Mouse (Mus musculus) lung, postnatal 4 days (tissue): ENCODE results near the gene Wfdc3.
A peak's percentile ranks its signal among the peaks of the same experiment; 100 is the strongest.
"Not testable (repeated sequence)": the region's sequence is repeated elsewhere in the genome, so short reads cannot be mapped to it uniquely, and the experiment has no call there.

Experiments
- DNase-seq, 2 experiments: peaks; one replicate each; pipeline ENCODE4 v3.0.0; 2021

Gene Wfdc3

DNA sequence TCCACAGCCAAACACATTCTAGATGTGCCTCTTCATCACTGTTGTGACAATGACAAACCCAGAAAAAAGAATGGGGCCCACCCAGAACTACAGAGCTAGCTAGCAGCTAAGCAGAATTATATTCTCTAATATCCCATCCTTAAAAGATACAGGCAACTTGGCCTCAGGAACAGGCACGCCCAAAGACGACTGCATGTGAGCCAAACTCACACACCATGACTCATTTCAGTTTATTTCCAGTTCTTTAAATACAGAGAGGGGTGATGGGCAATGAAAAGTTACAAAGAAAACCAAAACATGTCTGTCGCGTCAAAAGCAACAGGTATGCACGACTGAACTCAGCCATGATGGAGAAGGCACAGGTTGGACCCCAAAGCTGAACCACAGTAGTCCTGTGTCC, 10.3 kb downstream of the Wfdc3 start:
- DNase-seq: no peak

DNA sequence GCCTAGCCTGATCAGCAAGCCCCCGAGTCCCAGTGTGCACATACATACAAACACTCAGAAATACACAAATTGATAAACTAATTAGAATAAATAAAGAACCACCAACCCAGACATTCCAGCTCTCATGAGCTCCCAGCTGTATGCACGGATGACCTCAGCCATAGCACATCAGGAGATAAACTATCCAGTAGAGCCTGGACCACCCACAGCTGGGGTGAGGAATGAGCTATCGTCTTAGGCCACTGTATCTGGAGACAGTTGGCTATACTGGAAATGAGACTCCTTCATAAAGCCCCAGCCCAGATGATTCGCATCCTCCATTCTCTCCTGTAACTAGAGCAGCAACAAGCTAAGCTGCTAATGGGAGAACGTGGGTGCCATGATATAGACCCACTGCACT, 10.9 kb downstream of the Wfdc3 start:
- DNase-seq: peak; percentile 11 to 46

DNA sequence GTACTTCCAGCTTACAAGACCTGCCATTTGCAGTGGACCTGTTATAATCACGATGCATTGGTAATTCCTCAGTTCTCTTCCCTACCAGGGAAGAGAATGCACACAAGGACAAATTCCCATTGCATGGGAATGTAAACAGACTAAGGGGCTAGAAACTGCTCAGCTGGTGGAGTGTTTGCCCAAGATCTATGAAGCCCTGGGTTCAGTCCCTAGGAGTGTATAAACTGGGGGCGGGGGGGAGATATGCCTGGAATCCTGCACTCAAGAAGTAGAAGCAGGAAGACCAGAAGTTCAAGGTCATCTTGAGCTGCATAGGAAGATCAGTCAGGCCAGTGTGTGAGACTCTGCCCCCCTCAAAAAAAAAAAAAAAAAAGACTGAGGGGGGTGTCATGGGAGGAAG, 12.5 kb downstream of the Wfdc3 start:
- DNase-seq: no peak

DNA sequence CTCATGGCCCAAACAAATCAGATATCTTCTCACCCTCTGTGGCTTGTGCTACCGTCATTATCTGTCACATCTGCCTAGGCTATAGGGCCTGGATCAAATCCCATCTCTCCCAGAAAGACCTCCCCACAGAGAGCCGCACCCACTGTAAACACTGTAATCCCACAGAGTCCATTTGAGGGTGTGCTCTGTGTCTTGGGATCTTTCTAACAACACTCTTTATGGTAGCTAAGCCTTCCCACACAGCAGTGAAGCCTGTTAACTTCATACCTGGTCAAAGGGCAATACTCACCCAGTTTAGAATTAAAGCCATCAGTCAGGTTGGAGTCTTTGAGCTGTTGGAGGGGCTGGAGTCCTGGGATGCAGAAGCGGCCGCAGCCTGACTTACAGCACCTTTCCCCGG, 14.0 kb downstream of the Wfdc3 start:
- DNase-seq: no peak

DNA sequence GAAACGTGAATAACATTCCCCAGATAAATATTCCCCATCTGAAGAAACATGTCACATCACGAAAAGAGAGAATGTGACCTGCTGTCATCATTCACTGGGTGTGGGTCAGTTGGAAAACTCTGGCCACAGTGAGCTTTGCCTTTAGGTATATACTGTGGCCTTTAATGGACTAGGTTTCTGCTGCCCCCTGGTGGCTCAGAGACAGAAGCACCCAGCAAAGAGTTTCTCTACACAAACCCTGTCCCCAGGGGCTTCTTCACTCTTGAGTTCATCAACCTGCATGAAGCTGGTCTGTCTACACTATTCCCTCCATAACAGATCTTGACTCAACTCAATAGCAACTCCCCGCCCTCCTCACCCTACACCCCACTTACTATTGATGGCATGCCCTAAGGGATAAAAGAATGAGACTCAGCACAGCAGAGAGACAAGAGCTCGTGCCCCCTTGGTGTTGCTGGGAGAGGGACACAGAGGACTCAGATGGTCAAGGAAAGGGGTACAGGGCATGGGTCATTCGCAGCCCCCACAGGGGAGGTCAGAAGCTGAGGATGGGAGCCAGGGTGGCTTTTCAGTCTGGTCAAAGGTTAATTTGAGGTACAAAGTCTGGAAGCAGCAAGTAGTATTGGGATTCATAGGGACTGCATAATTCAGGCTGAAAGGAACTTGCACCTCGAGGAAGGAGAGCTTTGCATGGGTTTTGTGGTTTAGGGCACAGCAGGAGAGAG, 19.7 kb downstream of the Wfdc3 start:
- DNase-seq: peak; percentile 47 to 74

DNA sequence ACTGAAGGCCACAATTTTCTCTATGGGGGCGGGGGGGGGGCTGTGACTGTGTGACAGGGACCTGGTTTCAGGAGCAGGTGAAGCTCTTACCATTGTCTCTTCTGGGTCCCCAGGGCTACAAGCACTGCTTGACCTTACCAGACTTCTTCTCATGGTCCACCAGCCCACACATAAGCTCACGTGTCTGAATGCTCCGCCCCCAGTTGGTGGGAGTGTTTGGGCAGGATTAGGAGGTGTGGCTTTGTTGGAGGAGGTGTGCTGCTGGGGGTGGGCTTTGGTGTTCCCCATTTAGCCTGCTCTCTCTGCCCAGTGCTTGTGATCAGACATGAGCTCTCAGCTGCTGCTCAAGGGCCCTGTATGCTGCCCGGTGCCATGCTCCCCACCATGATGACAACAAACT, 22.5 kb downstream of the Wfdc3 start:
- no peak for DNase-seq

DNA sequence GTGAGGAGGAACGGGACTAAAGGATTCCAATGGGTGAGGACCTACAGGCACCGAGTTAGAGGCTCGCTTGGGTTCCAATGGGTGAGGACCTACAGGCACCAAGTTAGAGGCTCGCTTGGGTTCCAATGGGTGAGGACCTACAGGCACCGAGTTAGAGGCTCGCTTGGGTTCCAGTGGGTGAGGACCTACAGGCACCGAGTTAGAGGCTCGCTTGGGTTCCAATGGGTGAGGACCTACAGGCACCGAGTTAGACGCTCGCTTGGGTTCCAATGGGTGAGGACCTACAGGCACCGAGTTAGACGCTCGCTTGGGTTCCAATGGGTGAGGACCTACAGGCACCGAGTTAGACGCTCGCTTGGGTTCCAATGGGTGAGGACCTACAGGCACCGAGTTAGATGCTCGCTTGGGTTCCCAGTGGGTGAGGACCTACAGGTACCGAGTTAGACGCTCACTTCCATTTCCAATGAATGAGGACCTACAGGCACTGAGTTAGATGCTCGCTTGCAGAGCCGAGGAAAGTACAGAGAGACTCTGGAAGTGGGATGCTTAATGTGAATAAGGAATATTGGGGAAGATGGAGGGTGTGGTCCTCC, 29.4 kb downstream of the Wfdc3 start:
- DNase-seq: not testable (repeated sequence)

DNA sequence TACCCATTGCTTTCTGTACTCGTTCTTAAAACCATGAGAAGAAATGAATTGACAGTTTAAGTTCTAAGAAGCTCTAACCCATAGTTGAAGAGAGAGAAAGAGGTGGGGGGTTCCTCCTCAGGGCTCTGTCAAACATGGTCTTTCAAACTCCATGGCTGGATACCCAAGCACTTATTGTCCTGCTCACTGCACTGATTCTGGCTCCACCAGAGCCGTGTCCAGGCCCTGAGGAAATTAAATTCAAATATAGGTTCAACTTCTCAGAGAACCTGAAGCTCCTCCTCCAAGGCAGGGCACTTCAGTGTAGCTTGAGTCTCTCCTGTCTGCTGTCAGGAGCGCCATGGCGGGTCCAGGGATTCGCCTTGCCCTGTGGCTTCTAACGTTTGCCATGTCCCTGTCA, 30.7 kb downstream of the Wfdc3 start, which contains the start of gene Spint5:
Gene Spint5 (plus strand): TSS at position 301 of the 400 bp plus-strand sequence.
- DNase-seq: no peak

DNA sequence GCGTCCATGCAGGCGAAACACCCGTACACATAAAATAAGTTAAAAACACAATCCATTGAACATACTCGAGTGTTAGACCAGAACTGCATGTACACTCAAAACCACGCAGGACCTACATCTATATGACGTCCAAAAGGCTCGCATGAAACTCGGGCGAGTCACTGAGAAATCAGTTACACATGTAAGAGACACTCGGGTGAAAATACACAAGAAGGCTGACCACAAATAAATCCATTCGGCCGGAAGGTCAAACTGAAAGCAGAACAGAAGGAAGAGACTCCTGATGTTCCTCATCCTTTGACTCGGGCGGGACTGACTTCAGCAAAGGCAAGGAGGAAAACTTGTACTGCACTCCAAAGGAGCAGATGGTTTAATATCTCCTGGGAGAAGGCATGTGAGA, 39.7 kb downstream of the Wfdc3 start:
- no peak for DNase-seq

DNA sequence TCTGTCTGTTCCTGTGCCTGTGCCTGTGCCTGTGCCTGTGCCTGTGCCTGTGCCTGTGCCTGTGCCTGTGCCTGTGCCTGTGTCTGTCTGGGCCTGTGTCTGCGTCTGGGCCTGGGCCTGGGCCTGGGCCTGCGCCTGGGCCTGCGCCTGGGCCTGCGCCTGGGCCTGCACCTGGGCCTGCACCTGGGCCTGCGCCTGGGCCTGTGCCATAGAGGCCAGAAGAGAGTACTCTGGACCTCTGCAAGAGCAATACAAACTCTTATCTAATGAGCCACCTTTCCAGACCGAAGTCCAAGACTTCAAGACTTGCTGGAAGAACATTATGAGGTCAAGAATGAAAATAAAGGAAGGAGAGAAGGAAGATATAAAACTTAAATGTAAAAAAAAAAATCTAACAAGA, 40.4 kb downstream of the Wfdc3 start:
- no peak for DNase-seq

DNA sequence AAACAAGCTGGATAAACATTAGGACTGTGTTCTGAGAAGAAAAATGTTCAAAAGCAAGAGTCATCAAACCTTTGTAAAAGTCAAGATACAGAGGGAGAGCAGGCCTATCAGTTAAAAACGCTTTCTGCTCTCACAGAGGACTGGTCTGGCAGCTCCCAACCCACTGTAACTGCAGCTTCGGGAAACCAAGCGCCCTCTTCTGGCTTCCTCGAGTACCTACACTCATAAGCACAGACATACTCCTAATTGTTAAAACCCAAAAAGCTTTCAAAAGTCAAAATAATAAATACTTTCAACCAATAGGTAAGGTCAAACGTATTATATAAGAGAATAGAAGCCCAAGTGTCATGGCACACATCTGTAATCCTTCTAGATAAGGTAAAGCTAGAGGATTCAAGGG, 41.5 kb downstream of the Wfdc3 start:
- DNase-seq: no peak

DNA sequence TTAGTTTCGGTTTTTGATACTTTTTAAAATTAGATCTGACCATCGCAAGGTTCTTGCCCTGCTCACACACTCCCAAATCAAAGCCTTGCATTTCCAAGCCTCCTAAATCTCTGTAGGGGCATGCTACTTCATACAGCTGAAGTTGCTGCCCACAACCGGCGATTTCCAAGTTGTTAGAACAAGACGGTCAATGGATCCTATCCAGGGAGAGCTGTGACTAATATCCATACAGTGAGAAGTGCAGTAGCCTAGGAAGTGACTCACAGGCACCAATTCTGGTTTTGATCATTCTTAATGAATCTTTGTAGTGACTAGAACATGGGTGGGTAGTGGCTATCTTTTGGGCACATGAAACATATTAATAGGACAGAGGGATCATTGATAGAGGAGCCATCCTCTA, 44.0 kb downstream of the Wfdc3 start:
- DNase-seq: no peak

DNA sequence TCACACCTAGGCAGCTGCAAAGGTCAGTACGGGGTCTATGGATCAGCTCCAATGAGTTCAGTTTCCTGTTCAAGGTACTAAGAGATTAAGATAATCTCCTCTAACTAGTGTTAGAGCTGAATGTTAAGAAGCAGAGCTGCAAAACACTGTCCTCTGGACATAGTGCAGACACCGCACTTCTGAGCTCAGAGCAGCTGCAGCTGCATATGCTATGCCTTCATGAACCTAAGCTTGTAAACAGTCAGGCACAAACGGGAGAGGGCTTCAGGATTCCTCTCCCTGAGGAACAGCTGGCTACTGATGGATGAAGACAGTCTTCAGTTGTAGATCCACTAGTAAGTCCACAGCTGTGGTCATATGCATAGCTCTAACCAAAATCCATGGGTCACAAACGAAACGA, 44.8 kb downstream of the Wfdc3 start:
- no peak for DNase-seq

DNA sequence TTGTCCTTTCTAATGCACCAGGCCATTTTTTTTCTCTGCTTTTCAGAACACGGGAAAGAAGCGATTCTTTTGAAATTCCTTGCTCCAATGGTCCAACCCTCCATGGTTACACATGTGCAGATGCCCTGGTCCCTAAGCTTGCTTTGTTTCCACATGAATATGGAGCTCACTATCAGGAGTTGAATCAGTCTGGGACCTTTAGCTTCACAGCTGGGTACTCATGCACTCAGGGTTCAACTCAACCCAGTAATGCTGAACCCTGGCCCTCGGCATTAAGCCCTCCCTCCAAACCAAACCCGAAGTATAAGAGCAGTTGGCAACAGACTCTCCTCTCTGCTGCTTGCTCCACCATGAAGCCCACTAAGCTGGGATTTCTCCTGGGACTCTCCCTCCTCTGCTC, 47.5 kb downstream of the Wfdc3 start, which contains the start of gene Spint4:
Gene Spint4 (plus strand): TSS at position 301 of the 400 bp plus-strand sequence.
- no peak for DNase-seq

DNA sequence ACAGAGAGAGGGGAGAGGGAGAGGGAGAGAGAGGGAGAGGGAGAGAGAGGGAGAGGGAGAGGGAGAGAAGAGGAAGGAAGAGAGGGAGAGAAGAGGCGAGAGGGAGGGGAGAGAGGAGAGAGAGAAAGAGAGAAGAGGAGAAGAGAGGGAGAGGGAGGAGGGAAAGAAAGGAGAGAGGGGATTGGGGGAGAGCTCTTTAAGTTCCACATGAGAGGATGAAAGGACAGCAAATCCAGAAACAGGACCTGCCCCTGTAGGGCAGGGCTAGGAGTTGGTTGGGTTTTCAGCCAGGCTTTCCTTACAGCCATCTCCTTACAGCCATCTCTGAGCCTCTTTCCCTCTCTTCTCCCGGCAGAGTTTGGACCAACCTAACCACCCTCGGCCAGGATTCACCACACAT, 60.9 kb downstream of the Wfdc3 start, which contains the start of gene Wfdc13:
Gene Wfdc13 (plus strand): TSS at position 301 of the 400 bp plus-strand sequence.
- DNase-seq: no peak
